Mouse (Mus musculus): Measurements from ENCODE around the gene E030025P04Rik. TPM values are rescaled to one million over a fixed set of nuclear protein-coding genes. Genes with fewer than 3 reads are reported as not detected.

The E030025P04Rik gene
- not detected for polyA plus RNA-seq (2014; fragmentation: Illumina TruSeq; extraction: RNeasy Lipid Tissue Mini Kit (QIAGEN cat#74804))

GRCm38 (mm10) chr11:109144236-109144635 is at the start of gene E030025P04Rik:
Gene E030025P04Rik (minus strand): TSS chr11:109144369.

Other genes with a start within 250 kb of the E030025P04Rik start
- 9.0 TPM for gene Axin2, start 224.0 kb downstream of the E030025P04Rik start, polyA plus RNA-seq (2014; fragmentation: Illumina TruSeq; extraction: RNeasy Lipid Tissue Mini Kit (QIAGEN cat#74804))
- gene Rgs9, start 153.8 kb upstream of the E030025P04Rik start, polyA plus RNA-seq (2014; fragmentation: Illumina TruSeq; extraction: RNeasy Lipid Tissue Mini Kit (QIAGEN cat#74804)) = 0.57 TPM
- 65.8 TPM for gene Gna13, start 218.5 kb upstream of the E030025P04Rik start, polyA plus RNA-seq (2014; fragmentation: Illumina TruSeq; extraction: RNeasy Lipid Tissue Mini Kit (QIAGEN cat#74804))

Measured in ovary, adult 10 weeks (tissue).